Mouse (Mus musculus) ES-Bruce4 (cell line): ENCODE data around the gene Itgb7. TPM values are rescaled to one million over a fixed set of nuclear protein-coding genes. Genes with fewer than 3 reads are reported as not detected.

ENCODE experiments used
- H3K27ac ChIP-seq: 2 replicates; pipeline ENCODE4 v1.5.1; 2012; ENCODE audit warnings: low read length, inconsistent platforms; ENCODE audit not compliant: insufficient read depth
- H3K27me3 ChIP-seq: 2 replicates; pipeline ENCODE4 v1.6.1; 2012; ENCODE audit warnings: mild to moderate bottlenecking, low read length, inconsistent platforms; ENCODE audit not compliant: control insufficient read depth, poor library complexity, insufficient read depth, severe bottlenecking
- H3K36me3 ChIP-seq: 2 replicates; pipeline ENCODE4 v1.6.1; 2012; ENCODE audit warnings: inconsistent platforms, mild to moderate bottlenecking, low read length, moderate library complexity; ENCODE audit not compliant: control insufficient read depth, poor library complexity, insufficient read depth, severe bottlenecking
- H3K4me1 ChIP-seq: one replicate; pipeline ENCODE4 v1.8.1; 2011; ENCODE audit warnings: low read length; ENCODE audit not compliant: control insufficient read depth, insufficient read depth
- H3K4me3 ChIP-seq: 2 replicates; pipeline ENCODE4 v1.5.1; 2011; ENCODE audit warnings: low read depth, mild to moderate bottlenecking, low read length
- H3K9ac ChIP-seq: 2 replicates; pipeline ENCODE4 v1.6.1; 2012; ENCODE audit warnings: low read depth, mild to moderate bottlenecking, inconsistent platforms; ENCODE audit not compliant: poor library complexity, severe bottlenecking
- H3K9me3 ChIP-seq: replicated peaks from 2 replicates; pipeline ENCODE4 v1.6.1; 2012; ENCODE audit warnings: mild to moderate bottlenecking, low read length, inconsistent platforms; ENCODE audit not compliant: control insufficient read depth, poor library complexity, insufficient read depth, severe bottlenecking
- CTCF ChIP-seq: IDR thresholded peaks from one replicate; pipeline ENCODE4 v1.8.1; 2011; ENCODE audit warnings: low read depth, low read length
- EP300 ChIP-seq: IDR thresholded peaks from 2 replicates; pipeline ENCODE4 v1.6.1; 2011; ENCODE audit warnings: low read depth, low read length; ENCODE audit not compliant: insufficient read depth
- POLR2A ChIP-seq: IDR thresholded peaks from one replicate; pipeline ENCODE4 v1.8.1; 2011; ENCODE audit warnings: low read length; ENCODE audit not compliant: insufficient read depth
- polyA plus RNA-seq: library from polyadenylated mRNA; stranded (reverse); fragments of >200 nt; gene quantifications from 2 replicates; pipeline ENCODE4 v1.2.4, GENCODE M21; 2011; ENCODE audit warnings: low read depth; ENCODE audit not compliant: missing spikeins, insufficient read depth, insufficient read length

Itgb7 gene
- polyA plus RNA-seq, 1 experiment: 3.1 TPM

- Histone ChIP-seq H3K9me3 (no peaks in the 10 kb centered on the region), H3K27me3 (no peaks in the 10 kb centered on the region), H3K4me1 (peaks cover 13% of the 10 kb centered on the region), H3K27ac (peak overlapping the region; percentile 95), H3K36me3 (no peaks in the 10 kb centered on the region), H3K4me3 (peak overlapping the region; percentile 83), H3K9ac (peak overlapping the region; percentile 84)
- no peak for TF ChIP-seq CTCF
- TF ChIP-seq POLR2A: no peak
- 0 out of 2 replicates have a peak, but pooled peaks have one; percentile 14 for TF ChIP-seq EP300
These were observed 15.7 kb upstream of the Itgb7 start for GRCm38 (mm10) chr15:102247252-102248130.

GRCm38 (mm10) chr15:102246866-102247251, 15.1 kb upstream of the Itgb7 start:
- Histone ChIP-seq H3K27ac (peak overlapping the region; percentile 87), H3K36me3 (no peaks in the 10 kb centered on the region), H3K9ac (peak overlapping the region; percentile 84; the same call in 1 of the 2 replicates), H3K4me3 (peak overlapping the region; percentile 83), H3K9me3 (no peaks in the 10 kb centered on the region), H3K27me3 (no peaks in the 10 kb centered on the region), H3K4me1 (peaks cover 11% of the 10 kb centered on the region)
- TF ChIP-seq EP300 (peak; percentile 79), POLR2A (no peak)

GRCm38 (mm10) chr15:102245891-102246741, 14.4 kb upstream of the Itgb7 start:
- H3K27me3 ChIP-seq: no peaks in the 10 kb centered on the region
- no peaks in the 10 kb centered on the region for H3K36me3 ChIP-seq
- H3K27ac ChIP-seq: peak overlapping the region; percentile 87
- TF ChIP-seq EP300: peak; percentile 81
- TF ChIP-seq CTCF: no peak
- H3K9me3 ChIP-seq: no peaks in the 10 kb centered on the region
- H3K4me1 ChIP-seq: peaks cover 9% of the 10 kb centered on the region
- peak overlapping the region; percentile 67 for H3K9ac ChIP-seq
- peak overlapping the region; percentile 83 for H3K4me3 ChIP-seq

GRCm38 (mm10) chr15:102245461-102245881, 13.7 kb upstream of the Itgb7 start:
- Histone ChIP-seq H3K4me1 (peaks cover 8% of the 10 kb centered on the region), H3K9me3 (no peaks in the 10 kb centered on the region), H3K4me3 (peak overlapping the region; percentile 83), H3K9ac (peak overlapping the region; percentile 67), H3K27me3 (no peaks in the 10 kb centered on the region), H3K27ac (peak overlapping the region; percentile 77), H3K36me3 (no peaks in the 10 kb centered on the region)
- TF ChIP-seq EP300 (no peak), CTCF (no peak), POLR2A (no peak)

- peaks cover 6% of the 10 kb centered on the region for H3K4me1 ChIP-seq
- peak overlapping the region; percentile 83 for H3K4me3 ChIP-seq
- TF ChIP-seq POLR2A (no peak), EP300 (no peak), CTCF (no peak)
- H3K27ac ChIP-seq: peak overlapping the region; percentile 86
- H3K27me3 ChIP-seq: no peaks in the 10 kb centered on the region
- H3K36me3 ChIP-seq: no peaks in the 10 kb centered on the region
- no peaks in the 10 kb centered on the region for H3K9me3 ChIP-seq
- H3K9ac ChIP-seq: peak overlapping the region; percentile 67
These were observed 12.8 kb upstream of the Itgb7 start for GRCm38 (mm10) chr15:102244306-102245191.
